Mouse (Mus musculus) right cerebral cortex, adult 18-20 months (tissue): ENCODE data around the gene Rabep1.

Source experiments
- DNase-seq: peaks from one replicate; pipeline ENCODE4 v3.0.0; 2022; ENCODE audit warnings: mixed read lengths

Gene Rabep1

DNA sequence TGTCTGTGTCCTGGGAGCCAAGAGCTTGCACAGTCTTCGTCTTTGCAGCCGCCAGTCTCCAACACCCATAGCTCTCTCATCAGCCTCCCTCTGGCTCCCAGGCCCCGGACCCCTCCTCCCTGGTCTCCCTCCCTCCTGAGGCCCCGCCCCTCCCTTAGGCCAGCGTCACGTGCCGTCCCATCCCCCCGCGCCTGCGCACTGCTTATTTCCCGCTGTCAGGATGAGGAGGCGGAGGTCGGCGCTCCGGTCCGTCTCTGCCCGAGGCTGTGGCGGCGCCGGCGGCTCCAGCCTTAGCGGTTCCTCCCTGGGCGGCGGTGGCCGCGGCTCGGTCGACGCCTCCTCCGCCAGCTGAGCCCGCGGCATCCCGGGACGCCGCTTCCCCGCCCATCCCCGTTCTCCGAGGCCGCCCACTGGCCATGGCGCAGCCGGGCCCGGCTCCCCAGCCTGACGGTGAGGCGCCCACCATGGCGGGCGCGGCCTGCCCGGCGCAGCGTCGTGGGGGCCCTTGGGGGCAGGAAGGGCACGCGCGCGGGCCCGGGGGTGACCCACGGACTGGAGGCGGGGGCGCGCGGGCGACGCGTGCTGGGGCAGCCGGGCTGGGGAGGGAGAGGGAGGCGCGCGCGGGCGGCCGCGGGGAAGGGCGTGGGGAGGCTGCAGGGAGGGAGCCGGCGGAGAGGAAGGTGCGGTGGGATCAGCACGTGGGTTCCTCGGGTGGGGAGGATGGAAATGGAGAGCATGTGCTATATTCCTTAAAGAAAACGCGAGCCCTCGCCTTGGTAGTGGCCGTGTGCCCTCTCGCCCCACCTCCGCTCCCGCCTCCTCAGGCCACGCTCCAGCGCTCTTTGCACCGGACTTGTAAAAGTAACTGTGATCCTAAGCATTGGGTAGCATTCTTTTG is at the start of gene Rabep1:
Gene Rabep1 (plus strand): TSS at position 220 of the 898 bp plus-strand sequence.
- DNase-seq: peak; percentile 93

- no peak for DNase-seq
Measured at GRCm38 (mm10) chr11:70802208-70802864, 42.2 kb upstream of the Rabep1 start.

DNA sequence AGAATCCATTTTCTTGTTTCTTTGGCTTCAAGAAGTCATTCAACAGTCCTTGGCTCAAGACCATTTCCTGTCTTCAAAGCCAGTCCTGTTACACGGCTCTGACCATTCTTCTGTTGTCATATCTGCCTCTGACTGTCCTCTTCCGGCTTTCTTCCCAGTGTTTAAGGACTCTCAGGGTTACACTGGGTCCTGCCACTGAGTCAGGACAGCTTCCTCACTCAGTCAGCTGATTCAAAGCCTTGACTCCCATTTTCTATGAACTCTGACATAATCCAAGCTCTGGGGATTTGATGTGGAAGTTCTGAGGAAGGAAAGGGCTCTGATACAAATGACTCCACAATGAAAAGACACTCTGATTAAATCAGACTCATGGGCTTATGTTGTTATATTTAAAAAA is 41.7 kb upstream of the Rabep1 start:
- no peak for DNase-seq

- no peak for DNase-seq
Measured at GRCm38 (mm10) chr11:70803711-70804200, 40.8 kb upstream of the Rabep1 start.

DNA sequence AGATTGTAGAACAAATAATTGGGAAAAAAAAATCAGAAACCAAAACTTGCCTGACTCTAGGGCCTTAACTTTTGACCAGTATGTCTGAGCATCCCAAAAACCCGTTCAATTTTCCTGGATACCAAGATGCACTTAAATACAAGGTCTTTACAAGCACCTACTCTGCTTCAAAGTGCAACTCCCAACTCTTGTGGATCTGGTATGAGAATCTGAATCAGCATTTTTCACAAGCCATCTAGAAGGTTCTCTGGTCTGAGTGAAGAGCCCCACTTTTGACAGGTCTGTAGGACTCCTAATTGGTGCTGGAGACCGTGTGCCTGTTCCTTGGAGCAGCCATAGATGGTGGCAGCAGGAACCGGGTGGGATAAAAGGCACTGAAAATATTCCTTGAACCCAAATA is 40.2 kb upstream of the Rabep1 start:
- no peak for DNase-seq

- DNase-seq: no peak
Measured at GRCm38 (mm10) chr11:70805641-70806175, 38.9 kb upstream of the Rabep1 start.

GRCm38 (mm10) chr11:70806697-70807096 is 37.9 kb upstream of the Rabep1 start:
- no peak for DNase-seq

- DNase-seq: no peak
Measured at GRCm38 (mm10) chr11:70807630-70808029, 36.9 kb upstream of the Rabep1 start.

- DNase-seq: no peak
Measured at GRCm38 (mm10) chr11:70808101-70808500, 36.5 kb upstream of the Rabep1 start.

- no peak for DNase-seq
Measured at GRCm38 (mm10) chr11:70809011-70809410, 35.6 kb upstream of the Rabep1 start.

DNA sequence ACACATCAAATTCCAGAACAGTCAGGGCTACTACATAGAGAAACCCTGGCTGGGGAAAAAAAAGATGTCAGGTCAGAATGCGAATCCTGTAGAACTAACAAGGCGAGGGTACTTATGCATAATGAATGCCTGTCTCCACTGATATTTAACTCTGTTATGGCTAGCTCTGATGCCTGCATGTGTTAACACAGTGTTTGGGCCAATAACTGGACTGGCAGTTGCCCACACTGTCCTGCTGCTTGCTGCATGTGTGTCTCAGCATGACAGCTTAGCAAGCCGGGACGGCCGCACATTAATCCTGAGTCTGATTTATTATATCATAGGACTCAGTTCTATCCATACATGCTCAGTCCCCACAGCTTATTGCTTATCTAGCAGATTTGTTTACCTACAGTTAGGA is 33.5 kb upstream of the Rabep1 start:
- DNase-seq: no peak

DNA sequence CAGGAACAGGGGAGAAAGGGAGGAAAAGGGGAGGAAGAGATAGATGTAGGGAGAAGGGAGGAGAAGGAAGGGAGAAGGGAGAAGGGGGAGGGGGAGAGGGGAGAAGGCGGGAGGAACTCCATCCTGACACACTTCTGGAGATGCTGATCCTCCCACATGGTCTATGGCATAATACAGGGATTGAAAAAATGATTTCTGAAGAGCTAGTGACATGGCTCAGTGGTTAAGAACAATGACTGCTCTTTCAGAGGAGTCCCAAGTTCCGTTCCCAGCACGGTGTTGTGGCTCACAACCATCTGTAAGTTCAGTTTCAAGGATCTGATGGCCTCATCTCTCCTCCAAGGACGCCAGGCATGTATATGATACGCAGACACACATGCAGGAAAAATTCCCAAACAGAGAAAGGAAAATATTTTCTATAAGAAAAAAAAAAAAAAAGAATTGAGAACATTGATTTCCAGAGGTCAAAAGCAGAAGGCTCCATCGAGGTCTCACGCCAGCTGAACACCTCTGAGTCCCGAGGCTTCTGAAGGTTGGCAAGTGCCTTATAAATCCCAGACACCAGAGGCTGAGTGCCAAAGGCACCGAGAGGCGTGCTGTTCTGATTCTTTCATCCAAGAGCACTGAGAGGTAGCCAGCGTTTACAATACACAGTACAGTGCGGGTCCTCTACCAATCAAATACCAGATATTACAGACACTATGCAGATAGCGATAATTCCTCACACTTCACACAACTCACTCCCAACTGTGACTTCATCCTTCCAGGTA is 32.9 kb upstream of the Rabep1 start:
- DNase-seq: no peak

- no peak for DNase-seq
Measured at GRCm38 (mm10) chr11:70812365-70812764, 32.2 kb upstream of the Rabep1 start, which contains the start of gene Scimp. TSS of gene Scimp (minus strand) at chr11:70812586.

- no peak for DNase-seq
Measured at GRCm38 (mm10) chr11:70815071-70815470, 29.5 kb upstream of the Rabep1 start.

- peak; percentile 43 for DNase-seq
Measured at GRCm38 (mm10) chr11:70815498-70816078, 29.0 kb upstream of the Rabep1 start.

DNA sequence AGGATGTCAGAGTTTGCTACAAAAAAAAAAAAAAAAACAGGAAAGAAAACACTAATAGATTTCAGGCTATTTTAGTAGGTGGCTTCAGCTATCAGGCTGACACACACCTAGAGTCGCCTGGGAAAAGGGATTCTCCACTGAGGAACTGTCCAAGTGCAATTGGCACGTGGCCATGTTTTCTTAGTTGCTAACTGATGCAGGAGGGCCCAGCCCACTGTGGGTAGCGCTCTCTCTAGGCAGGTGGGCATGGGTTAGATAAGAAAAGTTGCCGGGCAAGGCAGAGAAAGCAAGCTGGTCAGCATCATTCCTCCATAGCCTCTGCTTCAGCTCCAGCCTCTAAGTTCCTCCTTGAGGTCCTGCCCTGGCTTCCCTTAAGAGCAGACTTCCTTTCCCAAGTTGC is 27.8 kb upstream of the Rabep1 start:
- no peak for DNase-seq

- no peak for DNase-seq
Measured at GRCm38 (mm10) chr11:70820120-70820519, 24.5 kb upstream of the Rabep1 start.

GRCm38 (mm10) chr11:70821728-70822591 is 22.6 kb upstream of the Rabep1 start:
- DNase-seq: no peak

DNA sequence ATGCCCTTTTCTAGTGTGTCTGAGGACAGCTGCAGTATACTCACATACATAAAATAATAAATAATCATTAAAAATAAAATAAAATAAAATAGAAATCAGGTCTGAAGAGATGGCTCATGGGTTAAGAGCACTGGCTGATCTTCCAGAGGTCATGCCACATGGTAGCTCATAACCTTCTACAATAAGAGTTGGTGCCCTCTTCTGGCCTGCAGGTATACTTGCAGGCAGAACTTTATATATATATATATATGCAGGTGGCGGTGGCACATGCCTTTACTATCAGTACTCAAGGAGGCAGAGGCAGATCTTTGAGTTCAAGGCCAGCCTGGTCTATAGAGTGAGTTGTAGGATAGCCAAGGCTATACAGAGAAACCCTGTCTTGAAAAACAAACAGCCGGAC is 18.4 kb upstream of the Rabep1 start:
- DNase-seq: no peak

GRCm38 (mm10) chr11:70828975-70829615 is 15.5 kb upstream of the Rabep1 start:
- no peak for DNase-seq

- no peak for DNase-seq
Measured at GRCm38 (mm10) chr11:70831201-70831600, 13.4 kb upstream of the Rabep1 start.
